Mouse (Mus musculus): Measurements from ENCODE around the gene Snrnp35.

GRCm38 (mm10) chr5:124500573-124500972 lies 17.6 kb downstream of the Snrnp35 start:
- TF ChIP-seq CTCF (IDR thresholded peaks at IDR 0.05; ENCODE audit: low read depth) (no peak), EP300 (IDR thresholded peaks at IDR 0.05; ENCODE audit: low read depth) (no peak)

All from liver, postnatal 0 days (tissue).